Mouse (Mus musculus) heart, adult 2 months (tissue): ENCODE results near the gene Gm3776. TPM values are rescaled to one million over a fixed set of nuclear protein-coding genes. Genes with fewer than 3 reads are reported as not detected.
"Not testable (repeated sequence)": the region's sequence is repeated elsewhere in the genome, so short reads cannot be mapped to it uniquely, and the experiment has no call there.

ENCODE experiments used
- DNase-seq, 2 experiments: peaks; one replicate each; pipeline ENCODE4 v3.0.0; 2021
- H3K27ac ChIP-seq: fragments of 200-600 bp; 2 replicates; pipeline ENCODE4 v1.8.1; 2022
- H3K27me3 ChIP-seq: fragments of 200-500 bp; 2 replicates; pipeline ENCODE4 v1.6.1; 2012; ENCODE audit warnings: mild to moderate bottlenecking, low read length, inconsistent platforms, mixed read lengths; ENCODE audit not compliant: control insufficient read depth, insufficient read depth
- H3K36me3 ChIP-seq: fragments of 200-500 bp; 2 replicates; pipeline ENCODE4 v1.6.1; 2012; ENCODE audit warnings: low read length, inconsistent platforms; ENCODE audit not compliant: control insufficient read depth, insufficient read depth
- H3K4me1 ChIP-seq: fragments of 200-500 bp; 2 replicates; pipeline ENCODE4 v1.6.1; 2011; ENCODE audit warnings: low read length; ENCODE audit not compliant: control insufficient read depth, insufficient read depth
- H3K4me3 ChIP-seq: fragments of 200-600 bp; 2 replicates; pipeline ENCODE4 v1.8.1; 2022
- H3K79me2 ChIP-seq: fragments of 200-500 bp; replicated peaks from 2 replicates; pipeline ENCODE4 v1.6.1; 2012; ENCODE audit warnings: mild to moderate bottlenecking, inconsistent platforms, low read length, moderate library complexity, mixed read lengths; ENCODE audit not compliant: control insufficient read depth, insufficient read depth
- H3K9ac ChIP-seq: fragments of 200-500 bp; 2 replicates; pipeline ENCODE4 v1.6.1; 2012; ENCODE audit warnings: low read depth, mild to moderate bottlenecking, control low read depth, inconsistent platforms, low read length, mixed read lengths
- CTCF ChIP-seq: fragments of 200-600 bp; IDR thresholded peaks from 2 replicates; pipeline ENCODE4 v1.8.1; 2022; ENCODE audit warnings: antibody characterized with exemption, mild to moderate bottlenecking, moderate library complexity
- EP300 ChIP-seq: fragments of 200-500 bp; IDR thresholded peaks from 2 replicates; pipeline ENCODE4 v1.6.1; 2011; ENCODE audit warnings: low read depth, low read length, control low read depth; ENCODE audit not compliant: insufficient read depth
- POLR2A ChIP-seq: fragments of 200-500 bp; IDR thresholded peaks from 2 replicates; pipeline ENCODE4 v1.6.1; 2011; ENCODE audit warnings: mild to moderate bottlenecking, low read depth, low read length, control low read depth; ENCODE audit not compliant: insufficient read depth
- WGBS: fragments of 180-500 bp; shearing (Covaris S2); methylation state at CpG from one replicate; pipeline ENCODE4 v1.1.7; 2018; 5-methylcytosine and 5-hydroxymethylcytosine counted together
- intact Hi-C: fragments of 180-260 bp; cut with DNase I; formaldehyde crosslinking; loops from one replicate; pipeline ENCODE4 v1.15.1; 2025
- long read RNA-seq: library from polyadenylated mRNA; stranded (forward); transcript quantifications from one replicate; pipeline ENCODE4 v2.0.0, GENCODE M21; 2021
- polyA plus RNA-seq: library from polyadenylated mRNA; depleted of rRNA; stranded (reverse); fragments of >200 nt; gene quantifications from 2 replicates; pipeline ENCODE4 v1.2.3, GENCODE M21; 2012; rRNA removed
- total RNA-seq, 2 experiments: library from RNA; stranded (reverse); gene quantifications; 2 replicates each; pipeline ENCODE4 v1.2.3; 2021

Gm3776 gene
- 1 to 10 TPM; 1.1 to 1.6 TPM for total RNA-seq
- 0.18 and 1.1 TPM in 2 replicates for polyA plus RNA-seq
- long read RNA-seq: 0 reads

GRCm38 (mm10) chr9:78256914-78257313 is at the start of gene Gm3776:
Gene Gm3776 (plus strand): TSS chr9:78257129.
- intact Hi-C loops, H3K4me1 ChIP-seq, DNase-seq, H3K36me3 ChIP-seq, H3K27ac ChIP-seq, H3K27me3 ChIP-seq, H3K79me2 ChIP-seq, H3K4me3 ChIP-seq, H3K9ac ChIP-seq: not testable (repeated sequence)
- 58% methylated on average over 2 of the region's 3 CpGs for WGBS

- Histone ChIP-seq H3K79me2 (no peaks in the 10 kb centered on the region), H3K9ac (no peak overlapping the region), H3K4me3 (no peak overlapping the region), H3K27ac (no peak overlapping the region), H3K36me3 (0 out of 2 replicates have a peak, but pooled peaks cover 2% of the 10 kb centered on the region), H3K27me3 (no peaks in the 10 kb centered on the region), H3K4me1 (peaks cover 6% of the 10 kb centered on the region)
- no peak for TF ChIP-seq EP300
- no peak for TF ChIP-seq POLR2A
- TF ChIP-seq CTCF: no peak
- intact Hi-C loops: no loop called here
- no peak for DNase-seq
- 35% methylated on average over 4 of the region's 4 CpGs for WGBS
These were observed 48.0 kb upstream of the Gm3776 start for GRCm38 (mm10) chr9:78208956-78209355.

DNA sequence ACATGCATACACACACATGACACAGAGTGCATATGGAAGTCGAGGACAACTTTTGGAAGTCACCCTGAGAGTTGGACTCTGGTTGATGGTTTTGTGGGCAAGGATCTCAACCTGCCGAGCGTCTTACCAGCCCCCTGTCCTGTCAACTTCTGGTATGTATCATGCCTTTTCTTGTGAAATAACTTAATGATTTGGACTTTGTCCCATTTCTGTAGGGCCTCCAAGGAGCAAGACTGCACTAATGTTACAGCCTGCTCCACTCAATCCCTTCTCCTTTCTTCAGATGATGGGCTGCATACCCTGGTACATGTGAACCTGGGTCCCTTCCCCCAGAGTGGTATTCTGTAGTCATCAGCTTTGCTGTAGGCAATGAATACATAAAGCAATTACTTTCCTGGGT is 46.9 kb upstream of the Gm3776 start:
- Histone ChIP-seq H3K27me3 (no peaks in the 10 kb centered on the region), H3K4me1 (peaks cover 6% of the 10 kb centered on the region), H3K4me3 (no peak overlapping the region), H3K27ac (no peak overlapping the region), H3K9ac (no peak overlapping the region), H3K79me2 (no peaks in the 10 kb centered on the region), H3K36me3 (0 out of 2 replicates have a peak, but pooled peaks cover 2% of the 10 kb centered on the region)
- WGBS: 85% methylated on average over 3 of the region's 3 CpGs
- no peak for TF ChIP-seq EP300
- TF ChIP-seq CTCF: no peak
- no peak for TF ChIP-seq POLR2A
- DNase-seq: no peak
- intact Hi-C loops: no loop called here

GRCm38 (mm10) chr9:78210821-78211220 is 46.1 kb upstream of the Gm3776 start:
- H3K4me1 ChIP-seq: peaks cover 6% of the 10 kb centered on the region
- intact Hi-C loops: no loop called here
- DNase-seq: no peak
- TF ChIP-seq POLR2A: no peak
- TF ChIP-seq EP300: no peak
- TF ChIP-seq CTCF: no peak
- no peaks in the 10 kb centered on the region for H3K79me2 ChIP-seq
- H3K4me3 ChIP-seq: no peak overlapping the region
- no peak overlapping the region for H3K27ac ChIP-seq
- WGBS: 100% methylated on average over 2 of the region's 2 CpGs
- H3K36me3 ChIP-seq: 0 out of 2 replicates have a peak, but pooled peaks cover 2% of the 10 kb centered on the region
- H3K27me3 ChIP-seq: no peaks in the 10 kb centered on the region
- H3K9ac ChIP-seq: no peak overlapping the region

GRCm38 (mm10) chr9:78211521-78211920 is 45.4 kb upstream of the Gm3776 start:
- H3K27ac ChIP-seq: no peak overlapping the region
- 96% methylated on average over 3 of the region's 3 CpGs for WGBS
- intact Hi-C loops: no loop called here

GRCm38 (mm10) chr9:78212341-78213049 is 44.4 kb upstream of the Gm3776 start:
- H3K36me3 ChIP-seq: 0 out of 2 replicates have a peak, but pooled peaks cover 2% of the 10 kb centered on the region
- no peaks in the 10 kb centered on the region for H3K79me2 ChIP-seq
- H3K9ac ChIP-seq: no peak overlapping the region
- DNase-seq: peak in 1 of 2 experiments; percentile 53
- intact Hi-C loops: no loop called here
- H3K27me3 ChIP-seq: no peaks in the 10 kb centered on the region
- H3K27ac ChIP-seq: 0 out of 2 replicates have a peak overlapping the region, but pooled peaks have one; percentile 22
- H3K4me1 ChIP-seq: peaks cover 6% of the 10 kb centered on the region
- no peak for TF ChIP-seq POLR2A
- TF ChIP-seq CTCF: no peak
- no peak for TF ChIP-seq EP300
- no peak overlapping the region for H3K4me3 ChIP-seq
- WGBS: 20% methylated on average over 7 of the region's 7 CpGs

More at GRCm38 (mm10) chr9:78211521-78211920, 45.4 kb upstream of the Gm3776 start:
- no peaks in the 10 kb centered on the region for H3K27me3 ChIP-seq
- 0 out of 2 replicates have a peak, but pooled peaks cover 2% of the 10 kb centered on the region for H3K36me3 ChIP-seq
- H3K9ac ChIP-seq: no peak overlapping the region
- no peaks in the 10 kb centered on the region for H3K79me2 ChIP-seq
- TF ChIP-seq CTCF (no peak), POLR2A (no peak), EP300 (no peak)
- no peak overlapping the region for H3K4me3 ChIP-seq
- peaks cover 6% of the 10 kb centered on the region for H3K4me1 ChIP-seq
- no peak for DNase-seq
